Mouse (Mus musculus): ENCODE data around the gene Ext2. TPM values are rescaled to one million over a fixed set of nuclear protein-coding genes. Genes with fewer than 3 reads are reported as not detected.
A peak's percentile ranks its signal among the peaks of the same experiment; 100 is the strongest.

Ext2 gene
- polyA plus RNA-seq, 1 experiment from 2014 or later, result 78.6 TPM

DNA sequence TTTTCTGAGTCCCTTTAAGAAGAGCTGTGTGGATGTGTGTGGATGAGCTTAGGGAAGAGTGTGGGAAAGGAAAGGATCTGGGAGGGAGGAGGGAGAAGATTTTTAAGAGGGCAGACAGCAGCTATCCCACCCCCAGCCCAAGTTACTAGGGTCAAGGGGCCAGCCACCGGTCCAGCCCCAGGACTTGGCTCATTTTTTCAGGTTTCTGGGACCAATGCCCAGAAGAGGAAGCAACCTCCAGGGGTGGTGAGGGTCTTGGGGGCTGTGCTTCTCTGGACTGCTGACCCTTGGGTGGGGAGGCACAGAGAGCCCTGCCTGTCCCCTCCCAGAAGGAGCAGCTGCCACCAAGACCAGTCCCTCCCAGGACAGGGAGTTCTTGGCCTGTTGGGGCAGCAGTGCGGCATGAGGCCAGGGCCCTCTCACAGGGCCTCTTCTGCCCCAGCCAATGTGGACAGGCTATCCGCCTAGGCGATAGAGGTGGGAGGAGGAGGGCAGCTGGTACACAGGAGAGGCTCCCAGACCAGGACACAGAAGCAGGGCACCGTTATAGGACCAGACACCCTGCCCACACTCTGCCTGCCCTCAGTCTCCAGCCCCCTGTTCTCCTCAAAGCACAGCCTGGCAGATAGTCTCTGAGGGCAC is 203.0 kb downstream of the Ext2 start:
- Histone ChIP-seq H3K27me3 (ENCODE audit: control insufficient read depth, insufficient read depth, low read length) (no peaks in the 10 kb centered on the region), H3K27ac (ENCODE audit: low read depth, low read length) (no peak overlapping the region), H3K9me3 (ENCODE audit: control insufficient read depth, low read length) (no peaks in the 10 kb centered on the region), H3K4me1 (replicated peaks; ENCODE audit: control insufficient read depth, insufficient read depth, low read length) (peaks cover 14% of the 10 kb centered on the region; the same call in 1 of the 2 replicates), H3K4me2 (ENCODE audit: low read depth, low read length, severe bottlenecking) (no peak overlapping the region), H3K4me3 (ENCODE audit: low read depth, low read length) (no peak overlapping the region), H3K36me3 (ENCODE audit: control insufficient read depth, insufficient read depth, low read length) (no peaks in the 10 kb centered on the region), H3K9ac (ENCODE audit: low read length) (no peak overlapping the region; the same call in 1 of the 2 replicates)
- 0 out of 2 replicates have a peak, but pooled peaks have one; percentile 33 for ATAC-seq (replicated peaks; ENCODE audit: low FRiP score)
- WGBS, result 56% methylated on average over 5 of the region's 5 CpGs
- DNase-seq (ENCODE audit: low spot score), result no peak

DNA sequence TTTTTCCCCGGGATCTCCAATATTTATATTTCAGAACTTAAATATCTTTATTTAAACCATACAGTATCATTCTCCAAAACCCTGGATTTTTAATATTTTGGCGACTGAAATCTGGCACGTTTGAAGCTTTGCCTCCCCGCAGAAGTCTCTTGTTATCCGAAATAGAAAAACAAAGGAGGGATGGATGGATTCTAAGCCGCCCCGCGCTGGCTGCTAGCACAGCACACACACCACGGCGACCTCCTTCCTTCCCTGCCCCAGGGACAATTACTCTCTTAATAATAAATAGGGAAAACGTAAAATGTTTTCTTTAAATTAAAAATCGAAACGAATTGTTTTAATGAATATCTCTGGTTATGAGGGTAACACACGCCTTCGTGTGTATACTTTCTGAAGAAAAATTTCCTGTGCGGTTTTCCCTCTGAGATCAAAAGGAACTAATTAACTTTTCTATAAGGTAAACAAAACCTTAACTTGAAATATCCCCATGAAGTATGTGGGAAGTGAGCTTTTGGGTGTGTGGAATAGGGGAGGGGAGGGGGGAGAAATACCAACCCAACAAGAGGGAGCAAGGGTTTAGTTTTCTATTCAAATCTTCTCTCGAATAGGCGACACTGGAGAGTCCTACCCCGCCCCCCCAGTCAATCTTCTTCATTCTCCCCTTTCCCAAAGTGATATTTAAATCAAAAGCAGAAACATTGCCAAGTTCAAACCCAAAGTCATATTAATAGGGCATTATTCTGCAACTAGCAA is 203.7 kb downstream of the Ext2 start:
- H3K4me3 ChIP-seq (ENCODE audit: low read depth, low read length), result no peak overlapping the region
- H3K4me1 ChIP-seq (replicated peaks; ENCODE audit: control insufficient read depth, insufficient read depth, low read length), result peaks cover 14% of the 10 kb centered on the region; the same call in 1 of the 2 replicates
- no peaks in the 10 kb centered on the region for H3K9me3 ChIP-seq (ENCODE audit: control insufficient read depth, low read length)
- no peaks in the 10 kb centered on the region for H3K27me3 ChIP-seq (ENCODE audit: control insufficient read depth, insufficient read depth, low read length)
- H3K27ac ChIP-seq (ENCODE audit: low read depth, low read length), result no peak overlapping the region
- DNase-seq (ENCODE audit: low spot score), result no peak
- no peaks in the 10 kb centered on the region for H3K36me3 ChIP-seq (ENCODE audit: control insufficient read depth, insufficient read depth, low read length)
- no peak overlapping the region for H3K9ac ChIP-seq (ENCODE audit: low read length)
- ATAC-seq (replicated peaks; ENCODE audit: low FRiP score), result no peak
- no peak overlapping the region for H3K4me2 ChIP-seq (ENCODE audit: low read depth, low read length, severe bottlenecking)
- 21% methylated on average over 19 of the region's 19 CpGs for WGBS

DNA sequence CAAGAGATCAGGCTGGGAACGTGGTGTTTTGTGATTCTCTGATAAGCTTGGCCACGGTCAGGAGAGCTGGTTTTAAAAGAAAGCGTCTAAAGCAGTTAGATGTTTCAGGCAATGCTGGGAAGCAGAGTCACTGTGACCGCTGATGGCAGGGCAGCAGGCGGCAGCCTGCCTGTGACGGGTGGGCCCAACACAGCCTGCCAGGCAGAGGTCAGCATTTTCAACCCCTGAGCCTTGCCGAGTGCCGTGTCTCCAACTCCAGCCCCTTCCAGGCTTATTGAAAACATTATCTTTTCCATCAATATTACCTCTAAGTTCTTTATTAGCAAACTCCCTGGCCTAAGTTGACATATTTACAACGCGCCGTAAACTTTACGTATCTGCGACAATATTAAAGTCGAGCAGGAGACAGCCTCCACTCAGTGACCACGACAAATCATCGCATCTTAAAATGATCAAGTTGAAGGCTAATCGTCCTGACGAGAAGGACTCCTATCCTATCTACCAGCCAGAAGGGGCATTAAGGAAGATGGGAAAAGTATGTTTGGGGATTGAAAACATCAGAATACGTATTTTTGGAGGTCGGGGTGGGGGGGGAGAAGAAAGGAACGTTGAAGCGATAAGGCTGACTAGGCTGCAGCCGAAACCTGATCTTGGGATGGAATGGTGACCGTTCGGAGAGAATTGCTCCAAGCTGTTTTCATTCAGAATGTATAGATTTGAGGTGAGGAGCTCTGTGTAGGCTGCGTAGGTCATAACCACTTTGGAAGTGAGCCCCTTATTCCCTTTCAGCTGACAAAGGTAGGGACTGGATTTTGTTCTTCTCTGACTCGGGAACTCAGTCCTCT is 206.3 kb downstream of the Ext2 start:
- 73% methylated on average over 27 of the region's 27 CpGs for WGBS
- Histone ChIP-seq H3K9me3 (ENCODE audit: control insufficient read depth, low read length) (no peaks in the 10 kb centered on the region), H3K9ac (ENCODE audit: low read length) (no peak overlapping the region), H3K4me3 (ENCODE audit: low read depth, low read length) (no peak overlapping the region), H3K4me2 (ENCODE audit: low read depth, low read length, severe bottlenecking) (no peak overlapping the region), H3K4me1 (replicated peaks; ENCODE audit: control insufficient read depth, insufficient read depth, low read length) (peaks cover 14% of the 10 kb centered on the region; the same call in 1 of the 2 replicates), H3K36me3 (ENCODE audit: control insufficient read depth, insufficient read depth, low read length) (no peaks in the 10 kb centered on the region), H3K27ac (ENCODE audit: low read depth, low read length) (no peak overlapping the region), H3K27me3 (ENCODE audit: control insufficient read depth, insufficient read depth, low read length) (no peaks in the 10 kb centered on the region)
- DNase-seq (ENCODE audit: low spot score), result no peak
- ATAC-seq (replicated peaks; ENCODE audit: low FRiP score), result no peak

DNA sequence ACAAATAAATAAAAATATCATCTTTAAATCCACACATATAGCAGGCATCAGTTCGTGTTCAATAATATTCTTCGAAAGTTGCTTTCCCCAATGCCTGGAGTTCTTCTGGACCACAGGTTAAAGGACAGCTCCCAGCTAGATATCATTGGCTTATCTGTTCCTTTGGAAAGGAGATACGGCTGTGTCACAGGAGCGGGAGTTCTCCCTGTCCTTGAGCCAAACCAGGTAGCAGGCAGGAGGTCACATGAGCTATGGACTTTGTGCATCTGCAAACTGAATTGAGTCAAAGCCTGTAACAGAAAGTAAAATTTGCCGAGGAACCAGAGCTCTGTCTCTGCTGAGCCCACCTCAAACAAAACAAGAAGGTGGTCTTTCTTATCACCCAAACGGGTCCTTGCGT is 209.3 kb downstream of the Ext2 start:
- no peak overlapping the region for H3K9ac ChIP-seq (ENCODE audit: low read length)
- DNase-seq (ENCODE audit: low spot score) (no peak), ATAC-seq (replicated peaks; ENCODE audit: low FRiP score) (no peak)
- WGBS, result 87% methylated on average over 7 of the region's 7 CpGs
- H3K9me3 ChIP-seq (ENCODE audit: control insufficient read depth, low read length), result no peaks in the 10 kb centered on the region
- no peaks in the 10 kb centered on the region for H3K27me3 ChIP-seq (ENCODE audit: control insufficient read depth, insufficient read depth, low read length)
- H3K4me1 ChIP-seq (replicated peaks; ENCODE audit: control insufficient read depth, insufficient read depth, low read length), result no peaks in the 10 kb centered on the region
- no peaks in the 10 kb centered on the region for H3K36me3 ChIP-seq (ENCODE audit: control insufficient read depth, insufficient read depth, low read length)
- no peak overlapping the region for H3K4me3 ChIP-seq (ENCODE audit: low read depth, low read length)
- H3K27ac ChIP-seq (ENCODE audit: low read depth, low read length), result no peak overlapping the region
- H3K4me2 ChIP-seq (ENCODE audit: low read depth, low read length, severe bottlenecking), result no peak overlapping the region

Other genes with a start within 250 kb of the Ext2 start
- gene Alx4, start 180.2 kb downstream of the Ext2 start, polyA plus RNA-seq (2014; fragmentation: Nextera tagmentation; extraction: Ambion mirVana), result 10.0 and 11.2 TPM in 2 replicates
- 7.7 and 11.1 TPM in 2 replicates for gene Accs, start 27.4 kb upstream of the Ext2 start, polyA plus RNA-seq (2014; fragmentation: Nextera tagmentation; extraction: Ambion mirVana)
- 0.09 TPM in 1 of 2 replicates, not detected in the other for gene Accsl, start 46.6 kb upstream of the Ext2 start, polyA plus RNA-seq (2014; fragmentation: Nextera tagmentation; extraction: Ambion mirVana)
- 8.5 and 11.2 TPM in 2 replicates for gene Gm13889, start 134.6 kb upstream of the Ext2 start, polyA plus RNA-seq (2014; fragmentation: Nextera tagmentation; extraction: Ambion mirVana)
- gene Gm27027, start 173.8 kb upstream of the Ext2 start, polyA plus RNA-seq (2014; fragmentation: Nextera tagmentation; extraction: Ambion mirVana), result not detected in 2 replicates
- gene Alkbh3, start 188.2 kb upstream of the Ext2 start, polyA plus RNA-seq (2014; fragmentation: Nextera tagmentation; extraction: Ambion mirVana), result 51.4 and 51.9 TPM in 2 replicates

All from forebrain, embryonic 11.5 days (tissue).